Mouse (Mus musculus) brain, embryonic 14.5 days (tissue): ENCODE measurements around the gene Gnai2.

ENCODE experiments used
- CTCF ChIP-seq: fragments of 200-500 bp; IDR thresholded peaks from 2 replicates; pipeline ENCODE4 v1.5.1; 2012; ENCODE audit warnings: inconsistent platforms, mild to moderate bottlenecking, moderate library complexity, borderline replicate concordance; ENCODE audit not compliant: insufficient read depth, insufficient read length; ENCODE audit errors: extremely low read depth
- POLR2A ChIP-seq: fragments of 200-500 bp; IDR thresholded peaks from 2 replicates; pipeline ENCODE4 v1.6.1; 2012; ENCODE audit warnings: mild to moderate bottlenecking, inconsistent platforms, borderline replicate concordance; ENCODE audit not compliant: poor library complexity, insufficient read depth, insufficient read length, severe bottlenecking; ENCODE audit errors: extremely low read depth

- TF ChIP-seq POLR2A (peak; percentile 25; the same call in 1 of the 2 replicates), CTCF (no peak)
Measured at GRCm38 (mm10) chr9:107667219-107667618, 32.1 kb upstream of the Gnai2 start.
